Mouse (Mus musculus) ES-E14 (cell line): ENCODE measurements around the gene Kcnq5. TPM values are rescaled to one million over a fixed set of nuclear protein-coding genes. Genes with fewer than 3 reads are reported as not detected.

Experiments
- DNase-seq: peaks from one replicate; pipeline ENCODE4 v3.0.0-alpha.2; 2013; ENCODE audit warnings: low read depth, low spot score
- H3K27ac ChIP-seq: 2 replicates; pipeline ENCODE4 v1.5.1; 2012; ENCODE audit warnings: low read depth, mild to moderate bottlenecking, low read length, moderate library complexity, mixed read lengths; ENCODE audit not compliant: poor library complexity, insufficient read depth, severe bottlenecking
- H3K36me3 ChIP-seq: 2 replicates; pipeline ENCODE4 v1.6.1; 2012; ENCODE audit warnings: mild to moderate bottlenecking, low read length, moderate library complexity, mixed read lengths; ENCODE audit not compliant: control insufficient read depth, poor library complexity, insufficient read depth, severe bottlenecking
- H3K4me1 ChIP-seq, 2 experiments: fragments of 150-350 bp in 1 of 2; sonication (generic) in 1 of 2; 2 replicates each; pipeline ENCODE4 v1.6.1; 2012; ENCODE audit warnings: low read length in 2 of 2, mild to moderate bottlenecking in 1 of 2, mixed read lengths in 1 of 2; ENCODE audit not compliant: control insufficient read depth in 2 of 2, insufficient read depth in 2 of 2, poor library complexity in 1 of 2
- H3K4me3 ChIP-seq, 2 experiments: fragments of 150-350 bp in 1 of 2; sonication (generic) in 1 of 2; 2 replicates each; pipeline ENCODE4 v1.5.1; 2012; ENCODE audit warnings: low read length in 2 of 2, low read depth in 1 of 2, mild to moderate bottlenecking in 1 of 2, mixed read lengths in 1 of 2; ENCODE audit not compliant: insufficient read depth in 1 of 2, poor library complexity in 1 of 2, severe bottlenecking in 1 of 2
- H3K9ac ChIP-seq: 2 replicates; pipeline ENCODE4 v1.6.1; 2012; ENCODE audit warnings: low read depth, mild to moderate bottlenecking, low read length, mixed read lengths; ENCODE audit not compliant: poor library complexity, insufficient read depth, severe bottlenecking
- H3K9me3 ChIP-seq: fragments of 150-350 bp; sonication (generic); 2 replicates; pipeline ENCODE4 v1.6.1; 2012; ENCODE audit warnings: low read depth, mild to moderate bottlenecking, low read length; ENCODE audit not compliant: control insufficient read depth, insufficient read depth
- CHD2 ChIP-seq: IDR thresholded peaks from 2 replicates; pipeline ENCODE4 v1.6.1; 2014; ENCODE audit warnings: mild to moderate bottlenecking, low read depth, low read length, inconsistent platforms
- HCFC1 ChIP-seq: IDR thresholded peaks from 2 replicates; pipeline ENCODE4 v1.6.1; 2012; ENCODE audit warnings: low read length, inconsistent platforms, borderline replicate concordance; ENCODE audit not compliant: insufficient read depth
- MAFK ChIP-seq: IDR thresholded peaks from 2 replicates; pipeline ENCODE4 v1.6.1; 2014; ENCODE audit warnings: mild to moderate bottlenecking, low read depth, low read length, inconsistent platforms; ENCODE audit not compliant: insufficient read depth
- ZC3H11A ChIP-seq: IDR thresholded peaks from 2 replicates; pipeline ENCODE4 v1.6.1; 2012; ENCODE audit warnings: low read depth, mild to moderate bottlenecking, inconsistent platforms, low read length, borderline replicate concordance
- ZNF384 ChIP-seq: IDR thresholded peaks from 2 replicates; pipeline ENCODE4 v1.6.1; 2012; ENCODE audit warnings: low read depth, low read length, inconsistent platforms
- in situ Hi-C, 2 experiments: fragments of 600-800 bp; cut with MboI; formaldehyde crosslinking; loops; one replicate each; pipeline ENCODE4 v1.15.1; 2025; ENCODE audit warnings: low sequenced_read_pairs in 2 of 2, inconsistent platforms in 1 of 2; ENCODE audit not compliant: unreplicated experiment in 2 of 2
- total RNA-seq: library from RNA; depleted of rRNA; stranded (reverse); fragments of 300-350 nt; gene quantifications from 2 replicates; pipeline ENCODE4 v1.2.3, GENCODE M21; 2012

Gene Kcnq5
- total RNA-seq, 1 experiment, result 0.45 TPM

- in situ Hi-C loops, result no loop called here
- no peak overlapping the region for H3K4me3 ChIP-seq
- TF ChIP-seq ZNF384, result no peak
- TF ChIP-seq MAFK, result no peak
- no peak for TF ChIP-seq CHD2
- no peak for TF ChIP-seq HCFC1
Measured at GRCm38 (mm10) chr1:21466431-21466830, 495.3 kb downstream of the Kcnq5 start.

GRCm38 (mm10) chr1:21460941-21461689 lies 500.6 kb downstream of the Kcnq5 start:
- in situ Hi-C loops, result no loop called here
- peak; percentile 43 for DNase-seq
- Histone ChIP-seq H3K4me3 (no peak overlapping the region), H3K9ac (no peak overlapping the region), H3K4me1 (no peaks in the 10 kb centered on the region), H3K9me3 (no peaks in the 10 kb centered on the region), H3K27ac (no peak overlapping the region), H3K36me3 (no peaks in the 10 kb centered on the region)
- no peak for TF ChIP-seq CHD2
- no peak for TF ChIP-seq HCFC1
- peak; percentile 41; the same call in 1 of the 2 replicates for TF ChIP-seq ZC3H11A

More at GRCm38 (mm10) chr1:21466431-21466830, 495.3 kb downstream of the Kcnq5 start:
- Histone ChIP-seq H3K9me3 (no peaks in the 10 kb centered on the region), H3K4me1 (no peaks in the 10 kb centered on the region), H3K9ac (no peak overlapping the region), H3K36me3 (no peaks in the 10 kb centered on the region), H3K27ac (no peak overlapping the region)
- DNase-seq, result no peak

- DNase-seq, result no peak
- no peak overlapping the region for H3K9ac ChIP-seq
- H3K4me3 ChIP-seq, result no peak overlapping the region
- H3K27ac ChIP-seq, result no peak overlapping the region
- in situ Hi-C loops, result no loop called here
- H3K4me1 ChIP-seq, result no peaks in the 10 kb centered on the region
- H3K9me3 ChIP-seq, result no peaks in the 10 kb centered on the region
- no peaks in the 10 kb centered on the region for H3K36me3 ChIP-seq
- TF ChIP-seq HCFC1, result no peak
- TF ChIP-seq CHD2, result no peak
- TF ChIP-seq MAFK, result no peak
- no peak for TF ChIP-seq ZNF384
- no peak for TF ChIP-seq ZC3H11A
Measured at GRCm38 (mm10) chr1:21458581-21458980, 503.2 kb downstream of the Kcnq5 start.

GRCm38 (mm10) chr1:21455971-21456370 lies 505.8 kb downstream of the Kcnq5 start:
- no peaks in the 10 kb centered on the region for H3K4me1 ChIP-seq
- H3K9me3 ChIP-seq, result no peaks in the 10 kb centered on the region
- in situ Hi-C loops, result no loop called here
- DNase-seq, result no peak
- H3K27ac ChIP-seq, result no peak overlapping the region
- no peaks in the 10 kb centered on the region for H3K36me3 ChIP-seq
- TF ChIP-seq ZNF384, result no peak
- no peak for TF ChIP-seq CHD2
- no peak for TF ChIP-seq MAFK
- no peak for TF ChIP-seq HCFC1
- TF ChIP-seq ZC3H11A, result no peak
- H3K9ac ChIP-seq, result no peak overlapping the region
- no peak overlapping the region for H3K4me3 ChIP-seq

GRCm38 (mm10) chr1:21448227-21448626 lies 513.5 kb downstream of the Kcnq5 start:
- in situ Hi-C loops, result no loop called here
- no peaks in the 10 kb centered on the region for H3K36me3 ChIP-seq
- no peak for TF ChIP-seq ZNF384
- TF ChIP-seq ZC3H11A, result no peak
- no peak for TF ChIP-seq HCFC1
- no peak for TF ChIP-seq MAFK
- no peak for TF ChIP-seq CHD2
- H3K27ac ChIP-seq, result no peak overlapping the region
- H3K4me1 ChIP-seq, result no peaks in the 10 kb centered on the region
- no peak overlapping the region for H3K9ac ChIP-seq
- H3K9me3 ChIP-seq, result no peaks in the 10 kb centered on the region
- DNase-seq, result no peak
- no peak overlapping the region for H3K4me3 ChIP-seq
